Mouse (Mus musculus) limb, embryonic 13.5 days (tissue): ENCODE measurements around the gene Tmem165. TPM values are rescaled to one million over a fixed set of nuclear protein-coding genes. Genes with fewer than 3 reads are reported as not detected.

Experiments used
- ATAC-seq: fragments of 200-750 bp; cut with Nextera tagmentation; 2 replicates; pipeline ENCODE4 v1.8.0; 2017; ENCODE audit warnings: low read depth, moderate number of reproducible peaks, moderate TSS enrichment; ENCODE audit not compliant: low FRiP score
- H3K27ac ChIP-seq: fragments of 300-500 bp; sonication (generic); 2 replicates; pipeline ENCODE4 v1.5.1; 2015; ENCODE audit warnings: inconsistent platforms, mild to moderate bottlenecking, moderate library complexity
- H3K27me3 ChIP-seq: fragments of 300-500 bp; sonication (generic); 2 replicates; pipeline ENCODE4 v1.6.1; 2015; ENCODE audit warnings: mild to moderate bottlenecking, inconsistent platforms
- H3K36me3 ChIP-seq: fragments of 300-500 bp; sonication (generic); 2 replicates; pipeline ENCODE4 v1.6.1; 2015; ENCODE audit warnings: inconsistent platforms, mild to moderate bottlenecking, moderate library complexity
- H3K4me1 ChIP-seq: fragments of 300-500 bp; sonication (generic); 2 replicates; pipeline ENCODE4 v1.6.1; 2015; ENCODE audit warnings: inconsistent platforms
- H3K4me2 ChIP-seq: fragments of 300-500 bp; sonication (generic); replicated peaks from 2 replicates; pipeline ENCODE4 v1.6.1; 2015; ENCODE audit warnings: inconsistent platforms, mild to moderate bottlenecking, moderate library complexity
- H3K4me3 ChIP-seq: fragments of 300-500 bp; sonication (generic); 2 replicates; pipeline ENCODE4 v1.5.1; 2015; ENCODE audit warnings: moderate library complexity, mild to moderate bottlenecking, inconsistent platforms
- H3K9ac ChIP-seq: fragments of 300-500 bp; sonication (generic); 2 replicates; pipeline ENCODE4 v1.6.1; 2015; ENCODE audit warnings: mild to moderate bottlenecking, inconsistent platforms
- H3K9me3 ChIP-seq: fragments of 300-500 bp; sonication (generic); 2 replicates; pipeline ENCODE4 v1.6.1; 2016; ENCODE audit warnings: inconsistent platforms
- WGBS: fragments of 180-500 bp; shearing (Covaris S2); methylation state at CpG from one replicate; pipeline ENCODE4 v1.1.7; 2015; 5-methylcytosine and 5-hydroxymethylcytosine counted together
- polyA plus RNA-seq: library from polyadenylated mRNA; unstranded; fragments of >200 nt; fragmentation: Nextera tagmentation; extraction: Ambion mirVana; gene quantifications from 2 replicates; pipeline ENCODE4 v1.2.1, GENCODE M21; 2015

Gene Tmem165
- polyA plus RNA-seq, 1 experiment from 2014 or later: 111 TPM

- Histone ChIP-seq H3K27ac (no peak overlapping the region), H3K4me2 (no peak overlapping the region), H3K36me3 (peaks cover 80% of the 10 kb centered on the region), H3K27me3 (no peaks in the 10 kb centered on the region), H3K4me1 (no peaks in the 10 kb centered on the region), H3K9me3 (no peaks in the 10 kb centered on the region), H3K9ac (no peak overlapping the region), H3K4me3 (no peak overlapping the region)
- no peak for ATAC-seq
- WGBS: 92% methylated on average over 3 of the region's 3 CpGs
Measured at GRCm38 (mm10) chr5:76203171-76203570, 19.5 kb downstream of the Tmem165 start.

- no peak for ATAC-seq
- H3K4me1 ChIP-seq: no peaks in the 10 kb centered on the region
- H3K4me3 ChIP-seq: no peak overlapping the region
- H3K4me2 ChIP-seq: no peak overlapping the region
- no peak overlapping the region for H3K27ac ChIP-seq
- 91% methylated on average over 2 of the region's 2 CpGs for WGBS
- H3K9ac ChIP-seq: no peak overlapping the region
- H3K9me3 ChIP-seq: no peaks in the 10 kb centered on the region
- H3K36me3 ChIP-seq: peaks cover 85% of the 10 kb centered on the region
- no peaks in the 10 kb centered on the region for H3K27me3 ChIP-seq
Measured at GRCm38 (mm10) chr5:76205886-76206285, 22.2 kb downstream of the Tmem165 start.

- Histone ChIP-seq H3K27ac (no peak overlapping the region), H3K4me2 (no peak overlapping the region), H3K9me3 (no peaks in the 10 kb centered on the region), H3K36me3 (peaks cover 83% of the 10 kb centered on the region), H3K27me3 (no peaks in the 10 kb centered on the region), H3K9ac (no peak overlapping the region), H3K4me3 (no peak overlapping the region), H3K4me1 (no peaks in the 10 kb centered on the region)
- no peak for ATAC-seq
- 92% methylated on average over 5 of the region's 5 CpGs for WGBS
Measured at GRCm38 (mm10) chr5:76208066-76208465, 24.4 kb downstream of the Tmem165 start.

GRCm38 (mm10) chr5:76216691-76217090, 33.0 kb downstream of the Tmem165 start:
- 82% methylated on average over 6 of the region's 6 CpGs for WGBS

GRCm38 (mm10) chr5:76231171-76231855, 47.6 kb downstream of the Tmem165 start:
- H3K27ac ChIP-seq: no peak overlapping the region
- no peak for ATAC-seq
- no peaks in the 10 kb centered on the region for H3K4me1 ChIP-seq
- WGBS: 87% methylated on average over 13 of the region's 13 CpGs
- no peaks in the 10 kb centered on the region for H3K27me3 ChIP-seq
- peaks cover 64% of the 10 kb centered on the region for H3K36me3 ChIP-seq
- no peak overlapping the region for H3K4me2 ChIP-seq
- H3K9ac ChIP-seq: no peak overlapping the region
- H3K4me3 ChIP-seq: no peak overlapping the region
- no peaks in the 10 kb centered on the region for H3K9me3 ChIP-seq

More at GRCm38 (mm10) chr5:76216691-76217090, 33.0 kb downstream of the Tmem165 start:
- Histone ChIP-seq H3K27me3 (no peaks in the 10 kb centered on the region), H3K9me3 (no peaks in the 10 kb centered on the region), H3K9ac (no peak overlapping the region), H3K4me1 (no peaks in the 10 kb centered on the region), H3K27ac (no peak overlapping the region), H3K4me3 (no peak overlapping the region), H3K4me2 (no peak overlapping the region), H3K36me3 (peaks cover 39% of the 10 kb centered on the region)
- no peak for ATAC-seq

GRCm38 (mm10) chr5:76243274-76243673, 59.6 kb downstream of the Tmem165 start:
- ATAC-seq: no peak
- no peak overlapping the region for H3K4me2 ChIP-seq
- peaks cover 43% of the 10 kb centered on the region for H3K36me3 ChIP-seq
- H3K9me3 ChIP-seq: no peaks in the 10 kb centered on the region
- no peak overlapping the region for H3K9ac ChIP-seq
- H3K4me1 ChIP-seq: no peaks in the 10 kb centered on the region
- WGBS: 85% methylated on average over 3 of the region's 3 CpGs
- H3K27me3 ChIP-seq: no peaks in the 10 kb centered on the region
- H3K27ac ChIP-seq: no peak overlapping the region
- no peak overlapping the region for H3K4me3 ChIP-seq

- WGBS: 96% methylated on average over 4 of the region's 4 CpGs
- no peak for ATAC-seq
Measured at GRCm38 (mm10) chr5:76243929-76244328, 60.2 kb downstream of the Tmem165 start.

GRCm38 (mm10) chr5:76244430-76244829, 60.8 kb downstream of the Tmem165 start:
- H3K9me3 ChIP-seq: no peaks in the 10 kb centered on the region
- H3K9ac ChIP-seq: no peak overlapping the region
- no peak for ATAC-seq
- no peaks in the 10 kb centered on the region for H3K4me1 ChIP-seq
- H3K4me3 ChIP-seq: no peak overlapping the region
- WGBS: 90% methylated on average over 10 of the region's 10 CpGs
- H3K27ac ChIP-seq: no peak overlapping the region
- H3K27me3 ChIP-seq: no peaks in the 10 kb centered on the region
- H3K36me3 ChIP-seq: peaks cover 40% of the 10 kb centered on the region
- no peak overlapping the region for H3K4me2 ChIP-seq

More at GRCm38 (mm10) chr5:76243929-76244328, 60.2 kb downstream of the Tmem165 start:
- Histone ChIP-seq H3K27me3 (no peaks in the 10 kb centered on the region), H3K4me1 (no peaks in the 10 kb centered on the region), H3K4me3 (no peak overlapping the region), H3K36me3 (peaks cover 44% of the 10 kb centered on the region), H3K27ac (no peak overlapping the region), H3K9ac (no peak overlapping the region), H3K4me2 (no peak overlapping the region), H3K9me3 (no peaks in the 10 kb centered on the region)

GRCm38 (mm10) chr5:76245419-76245818, 61.7 kb downstream of the Tmem165 start:
- Histone ChIP-seq H3K36me3 (peaks cover 30% of the 10 kb centered on the region), H3K4me2 (no peak overlapping the region), H3K4me1 (no peaks in the 10 kb centered on the region), H3K9me3 (no peaks in the 10 kb centered on the region), H3K9ac (no peak overlapping the region), H3K27me3 (no peaks in the 10 kb centered on the region), H3K27ac (no peak overlapping the region), H3K4me3 (no peak overlapping the region)
- ATAC-seq: no peak
- WGBS: 89% methylated on average over 3 of the region's 3 CpGs

- Histone ChIP-seq H3K4me2 (no peak overlapping the region), H3K9ac (no peak overlapping the region), H3K27me3 (no peaks in the 10 kb centered on the region), H3K9me3 (no peaks in the 10 kb centered on the region), H3K27ac (no peak overlapping the region), H3K4me3 (no peak overlapping the region), H3K36me3 (peaks cover 32% of the 10 kb centered on the region), H3K4me1 (no peaks in the 10 kb centered on the region)
- no peak for ATAC-seq
Measured at GRCm38 (mm10) chr5:76246539-76246938, 62.9 kb downstream of the Tmem165 start.

- Histone ChIP-seq H3K9ac (no peak overlapping the region), H3K4me1 (no peaks in the 10 kb centered on the region), H3K36me3 (peaks cover 24% of the 10 kb centered on the region), H3K4me2 (no peak overlapping the region), H3K9me3 (no peaks in the 10 kb centered on the region), H3K27me3 (no peaks in the 10 kb centered on the region), H3K27ac (no peak overlapping the region), H3K4me3 (no peak overlapping the region)
- ATAC-seq: no peak
- 96% methylated on average over 3 of the region's 3 CpGs for WGBS
Measured at GRCm38 (mm10) chr5:76250948-76251347, 67.3 kb downstream of the Tmem165 start.
